Mouse (Mus musculus): ENCODE measurements at regions not wholly inside any gene's neighbourhood (a gene's known extent, or its start where the extent isn't known, plus 50 kb on each side); places are given as distances from the start of the nearest gene placed in this dataset.

DNA sequence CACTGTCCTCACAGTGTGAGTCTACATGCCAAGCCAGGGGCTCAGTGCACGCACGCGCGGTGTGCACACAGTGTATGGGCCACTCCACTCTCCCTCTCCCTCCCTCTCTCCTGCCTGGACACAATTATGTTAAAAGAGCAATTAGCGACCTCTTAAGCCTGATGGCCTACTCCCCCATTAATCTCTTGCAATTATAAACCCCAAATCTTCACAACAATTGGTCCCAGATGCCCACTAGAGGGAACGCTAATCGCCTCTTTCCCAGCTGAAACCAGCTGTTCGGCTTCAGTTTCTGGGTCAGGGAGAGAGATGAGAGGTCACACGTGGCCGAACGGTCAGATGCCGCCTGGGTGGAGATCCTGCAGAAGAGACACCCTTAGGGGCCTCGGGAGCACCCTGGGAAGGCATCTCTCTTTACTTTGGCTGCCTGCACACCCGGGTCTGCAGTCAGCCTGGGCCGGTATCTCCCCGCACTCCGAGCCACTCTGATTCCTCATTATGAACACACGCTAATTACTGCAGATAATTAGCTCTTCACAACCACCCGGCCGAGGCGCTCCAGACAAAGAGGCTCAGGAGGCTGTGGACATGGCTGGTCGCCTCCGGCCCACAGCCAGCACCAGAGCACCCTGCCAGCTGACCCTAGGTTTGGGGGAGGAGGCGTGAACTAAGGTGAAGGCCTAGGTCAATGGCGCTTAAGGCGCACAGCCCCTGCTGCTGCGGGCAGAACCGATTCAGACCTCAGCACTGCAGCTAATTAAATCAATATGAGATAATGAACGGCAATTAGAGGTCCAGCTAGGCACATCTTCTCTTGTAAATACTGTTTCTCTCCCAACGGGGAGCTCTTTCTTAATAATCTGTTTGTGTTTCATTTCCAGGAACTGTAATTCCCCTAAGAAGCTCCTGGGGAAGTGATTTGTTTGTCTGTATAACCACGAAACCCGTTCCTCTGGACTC, 250.3 kb downstream of the Cryba4 start:
- TF ChIP-seq CTCF (IDR thresholded peaks at IDR 0.05; ENCODE audit: low read depth): no peak
- no peak for TF ChIP-seq EP300 (IDR thresholded peaks at IDR 0.05; ENCODE audit: low read depth)

Measured in liver, postnatal 0 days (tissue).